Mouse (Mus musculus): ENCODE measurements at regions not wholly inside any gene's neighbourhood (a gene's known extent, or its start where the extent isn't known, plus 50 kb on each side); places are given as distances from the start of the nearest gene placed in this dataset.

- Histone ChIP-seq H3K27me3 (ENCODE audit: insufficient read depth, low read length) (no peaks in the 10 kb centered on the region), H3K27ac (ENCODE audit: low read depth) (no peak overlapping the region), H3K36me3 (replicated peaks; ENCODE audit: insufficient read depth, low read length) (no peaks in the 10 kb centered on the region), H3K9me3 (ENCODE audit: low read length) (no peaks in the 10 kb centered on the region), H3K4me1 (ENCODE audit: insufficient read depth) (no peaks in the 10 kb centered on the region), H3K9ac (replicated peaks) (no peak overlapping the region), H3K4me3 (ENCODE audit: low read depth, low read length) (no peak overlapping the region), H3K4me2 (ENCODE audit: low read depth, low read length) (no peak overlapping the region)
- WGBS (ENCODE audit: insufficient replicate concordance) = 80% methylated on average over 2 of the region's 2 CpGs
- DNase-seq (no peak), ATAC-seq (no peak)
- no peak for TF ChIP-seq EP300 (IDR thresholded peaks at IDR 0.05; ENCODE audit: low read depth)
- TF ChIP-seq CTCF (IDR thresholded peaks at IDR 0.05; ENCODE audit: low read depth) = no peak
These were observed 398.9 kb upstream of the Cd180 start for GRCm38 (mm10) chr13:102294451-102294850.

- Histone ChIP-seq H3K4me1 (ENCODE audit: insufficient read depth) (no peaks in the 10 kb centered on the region), H3K27me3 (ENCODE audit: insufficient read depth, low read length) (no peaks in the 10 kb centered on the region), H3K36me3 (replicated peaks; ENCODE audit: insufficient read depth, low read length) (no peaks in the 10 kb centered on the region), H3K4me2 (ENCODE audit: low read depth, low read length) (no peak overlapping the region), H3K4me3 (ENCODE audit: low read depth, low read length) (no peak overlapping the region), H3K27ac (ENCODE audit: low read depth) (no peak overlapping the region), H3K9me3 (ENCODE audit: low read length) (no peaks in the 10 kb centered on the region), H3K9ac (replicated peaks) (no peak overlapping the region)
- TF ChIP-seq EP300 (IDR thresholded peaks at IDR 0.05; ENCODE audit: low read depth) (no peak), CTCF (IDR thresholded peaks at IDR 0.05; ENCODE audit: low read depth) (no peak)
- DNase-seq (no peak), ATAC-seq (no peak)
- WGBS (ENCODE audit: insufficient replicate concordance) = 74% methylated on average over 11 of the region's 11 CpGs
These were observed 398.3 kb upstream of the Cd180 start for GRCm38 (mm10) chr13:102295079-102295478.

- Histone ChIP-seq H3K9me3 (ENCODE audit: low read length) (no peaks in the 10 kb centered on the region), H3K4me2 (ENCODE audit: low read depth, low read length) (no peak overlapping the region), H3K27me3 (ENCODE audit: insufficient read depth, low read length) (no peaks in the 10 kb centered on the region), H3K4me3 (ENCODE audit: low read depth, low read length) (no peak overlapping the region), H3K4me1 (ENCODE audit: insufficient read depth) (no peaks in the 10 kb centered on the region), H3K9ac (replicated peaks) (no peak overlapping the region), H3K27ac (ENCODE audit: low read depth) (no peak overlapping the region), H3K36me3 (replicated peaks; ENCODE audit: insufficient read depth, low read length) (no peaks in the 10 kb centered on the region)
- ATAC-seq (no peak), DNase-seq (no peak)
- TF ChIP-seq CTCF (IDR thresholded peaks at IDR 0.05; ENCODE audit: low read depth) = no peak
- TF ChIP-seq EP300 (IDR thresholded peaks at IDR 0.05; ENCODE audit: low read depth) = no peak
- 74% methylated on average over 2 of the region's 2 CpGs for WGBS (ENCODE audit: insufficient replicate concordance)
These were observed 385.4 kb upstream of the Cd180 start for GRCm38 (mm10) chr13:102307983-102308382.

- no peaks in the 10 kb centered on the region for H3K36me3 ChIP-seq (replicated peaks; ENCODE audit: insufficient read depth, low read length)
- TF ChIP-seq CTCF (IDR thresholded peaks at IDR 0.05; ENCODE audit: low read depth) (peak; percentile 30), EP300 (IDR thresholded peaks at IDR 0.05; ENCODE audit: low read depth) (no peak)
- H3K27ac ChIP-seq (ENCODE audit: low read depth) = no peak overlapping the region
- 29% methylated on average over 3 of the region's 3 CpGs for WGBS (ENCODE audit: insufficient replicate concordance)
- H3K9me3 ChIP-seq (ENCODE audit: low read length) = no peaks in the 10 kb centered on the region
- no peaks in the 10 kb centered on the region for H3K4me1 ChIP-seq (ENCODE audit: insufficient read depth)
- no peak overlapping the region for H3K4me3 ChIP-seq (ENCODE audit: low read depth, low read length)
- H3K9ac ChIP-seq (replicated peaks) = no peak overlapping the region
- DNase-seq = no peak
- H3K27me3 ChIP-seq (ENCODE audit: insufficient read depth, low read length) = no peaks in the 10 kb centered on the region
- no peak overlapping the region for H3K4me2 ChIP-seq (ENCODE audit: low read depth, low read length)
- no peak for ATAC-seq
These were observed 381.3 kb upstream of the Cd180 start for GRCm38 (mm10) chr13:102312096-102312495.

GRCm38 (mm10) chr13:102315921-102316692 is 377.3 kb upstream of the Cd180 start:
- H3K4me1 ChIP-seq (ENCODE audit: insufficient read depth) = no peaks in the 10 kb centered on the region

GRCm38 (mm10) chr13:102318891-102319404 is 374.4 kb upstream of the Cd180 start:
- ATAC-seq = no peak
- no peak overlapping the region for H3K4me2 ChIP-seq (ENCODE audit: low read depth, low read length)
- no peak overlapping the region for H3K27ac ChIP-seq (ENCODE audit: low read depth)
- no peak for DNase-seq
- H3K27me3 ChIP-seq (ENCODE audit: insufficient read depth, low read length) = no peaks in the 10 kb centered on the region
- no peaks in the 10 kb centered on the region for H3K36me3 ChIP-seq (replicated peaks; ENCODE audit: insufficient read depth, low read length)
- H3K9ac ChIP-seq (replicated peaks) = no peak overlapping the region
- WGBS (ENCODE audit: insufficient replicate concordance) = 70% methylated on average over 4 of the region's 4 CpGs
- H3K4me3 ChIP-seq (ENCODE audit: low read depth, low read length) = no peak overlapping the region
- no peaks in the 10 kb centered on the region for H3K4me1 ChIP-seq (ENCODE audit: insufficient read depth)
- H3K9me3 ChIP-seq (ENCODE audit: low read length) = no peaks in the 10 kb centered on the region
- TF ChIP-seq EP300 (IDR thresholded peaks at IDR 0.05; ENCODE audit: low read depth) (no peak), CTCF (IDR thresholded peaks at IDR 0.05; ENCODE audit: low read depth) (no peak)

More at GRCm38 (mm10) chr13:102315921-102316692, 377.3 kb upstream of the Cd180 start:
- ATAC-seq (no peak), DNase-seq (no peak)
- Histone ChIP-seq H3K9ac (replicated peaks) (no peak overlapping the region), H3K27me3 (ENCODE audit: insufficient read depth, low read length) (no peaks in the 10 kb centered on the region), H3K36me3 (replicated peaks; ENCODE audit: insufficient read depth, low read length) (no peaks in the 10 kb centered on the region), H3K27ac (ENCODE audit: low read depth) (no peak overlapping the region), H3K4me3 (ENCODE audit: low read depth, low read length) (no peak overlapping the region), H3K9me3 (ENCODE audit: low read length) (no peaks in the 10 kb centered on the region), H3K4me2 (ENCODE audit: low read depth, low read length) (no peak overlapping the region)
- 85% methylated on average over 3 of the region's 3 CpGs for WGBS (ENCODE audit: insufficient replicate concordance)
- TF ChIP-seq EP300 (IDR thresholded peaks at IDR 0.05; ENCODE audit: low read depth) (peak; percentile 31; the same call in 1 of the 2 replicates), CTCF (IDR thresholded peaks at IDR 0.05; ENCODE audit: low read depth) (no peak)

All from liver, postnatal 0 days (tissue).